Mouse (Mus musculus) stomach, embryonic 15.5 days (tissue): Measurements from ENCODE around the gene Grcc10. TPM values are rescaled to one million over a fixed set of nuclear protein-coding genes. Genes with fewer than 3 reads are reported as not detected.

Source experiments
- ATAC-seq: fragments of 200-750 bp; cut with Nextera tagmentation; 2 replicates; pipeline ENCODE4 v1.8.0; 2017; ENCODE audit warnings: low read depth, moderate number of reproducible peaks, moderate TSS enrichment; ENCODE audit not compliant: insufficient read depth, low FRiP score
- H3K27ac ChIP-seq: fragments of 300-500 bp; sonication (generic); 2 replicates; pipeline ENCODE4 v1.5.1; 2015; ENCODE audit warnings: mild to moderate bottlenecking, inconsistent platforms
- H3K27me3 ChIP-seq: fragments of 300-500 bp; sonication (generic); replicated peaks from 2 replicates; pipeline ENCODE4 v1.6.1; 2015; ENCODE audit warnings: inconsistent platforms
- H3K36me3 ChIP-seq: fragments of 300-500 bp; sonication (generic); 2 replicates; pipeline ENCODE4 v1.6.1; 2015; ENCODE audit warnings: inconsistent platforms
- H3K4me1 ChIP-seq: fragments of 300-500 bp; sonication (generic); 2 replicates; pipeline ENCODE4 v1.6.1; 2015; ENCODE audit warnings: inconsistent platforms
- H3K4me2 ChIP-seq: fragments of 300-500 bp; sonication (generic); 2 replicates; pipeline ENCODE4 v1.6.1; 2015; ENCODE audit warnings: mild to moderate bottlenecking, inconsistent platforms
- H3K4me3 ChIP-seq: fragments of 300-500 bp; sonication (generic); replicated peaks from 2 replicates; pipeline ENCODE4 v1.5.1; 2015; ENCODE audit warnings: inconsistent platforms
- H3K9ac ChIP-seq: fragments of 300-500 bp; sonication (generic); 2 replicates; pipeline ENCODE4 v1.6.1; 2015; ENCODE audit warnings: inconsistent platforms
- H3K9me3 ChIP-seq: fragments of 300-500 bp; sonication (generic); 2 replicates; pipeline ENCODE4 v1.6.1; 2016; ENCODE audit warnings: inconsistent platforms
- WGBS: fragments of 180-500 bp; shearing (Covaris S2); methylation state at CpG from one replicate; pipeline ENCODE4 v1.1.7; 2015; 5-methylcytosine and 5-hydroxymethylcytosine counted together
- polyA plus RNA-seq: library from polyadenylated mRNA; unstranded; fragments of >200 nt; fragmentation: Nextera tagmentation; extraction: Ambion mirVana; gene quantifications from 2 replicates; pipeline ENCODE4 v1.2.1, GENCODE M21; 2015

Grcc10 gene
- polyA plus RNA-seq, 1 experiment from 2014 or later, result 401 TPM

- Histone ChIP-seq H3K4me2 (no peak overlapping the region), H3K27me3 (no peaks in the 10 kb centered on the region), H3K9ac (no peak overlapping the region), H3K4me1 (peaks cover 3% of the 10 kb centered on the region; the same call in 1 of the 2 replicates), H3K9me3 (no peaks in the 10 kb centered on the region), H3K36me3 (no peaks in the 10 kb centered on the region), H3K4me3 (no peak overlapping the region), H3K27ac (no peak overlapping the region)
- ATAC-seq, result no peak
- WGBS, result 73% methylated on average over 8 of the region's 8 CpGs
Observed at GRCm38 (mm10) chr6:124723541-124723940, 17.6 kb downstream of the Grcc10 start.

- WGBS, result 84% methylated on average over 6 of the region's 6 CpGs
- no peaks in the 10 kb centered on the region for H3K9me3 ChIP-seq
- H3K4me3 ChIP-seq, result no peak overlapping the region
- H3K27me3 ChIP-seq, result no peaks in the 10 kb centered on the region
- H3K4me2 ChIP-seq, result no peak overlapping the region
- H3K9ac ChIP-seq, result no peak overlapping the region
- peaks cover 3% of the 10 kb centered on the region; the same call in 1 of the 2 replicates for H3K4me1 ChIP-seq
- H3K27ac ChIP-seq, result no peak overlapping the region
- no peaks in the 10 kb centered on the region for H3K36me3 ChIP-seq
- no peak for ATAC-seq
Observed at GRCm38 (mm10) chr6:124722876-124723473, 18.2 kb downstream of the Grcc10 start.

GRCm38 (mm10) chr6:124720904-124721303, 20.3 kb downstream of the Grcc10 start:
- Histone ChIP-seq H3K27me3 (no peaks in the 10 kb centered on the region), H3K27ac (no peak overlapping the region), H3K4me2 (peak overlapping the region; percentile 46; the same call in 1 of the 2 replicates), H3K4me1 (no peaks in the 10 kb centered on the region; the same call in 1 of the 2 replicates), H3K9me3 (no peaks in the 10 kb centered on the region), H3K9ac (no peak overlapping the region), H3K4me3 (no peak overlapping the region), H3K36me3 (peaks cover 18% of the 10 kb centered on the region; the same call in 1 of the 2 replicates)
- ATAC-seq, result no peak
- 69% methylated on average over 11 of the region's 11 CpGs for WGBS

DNA sequence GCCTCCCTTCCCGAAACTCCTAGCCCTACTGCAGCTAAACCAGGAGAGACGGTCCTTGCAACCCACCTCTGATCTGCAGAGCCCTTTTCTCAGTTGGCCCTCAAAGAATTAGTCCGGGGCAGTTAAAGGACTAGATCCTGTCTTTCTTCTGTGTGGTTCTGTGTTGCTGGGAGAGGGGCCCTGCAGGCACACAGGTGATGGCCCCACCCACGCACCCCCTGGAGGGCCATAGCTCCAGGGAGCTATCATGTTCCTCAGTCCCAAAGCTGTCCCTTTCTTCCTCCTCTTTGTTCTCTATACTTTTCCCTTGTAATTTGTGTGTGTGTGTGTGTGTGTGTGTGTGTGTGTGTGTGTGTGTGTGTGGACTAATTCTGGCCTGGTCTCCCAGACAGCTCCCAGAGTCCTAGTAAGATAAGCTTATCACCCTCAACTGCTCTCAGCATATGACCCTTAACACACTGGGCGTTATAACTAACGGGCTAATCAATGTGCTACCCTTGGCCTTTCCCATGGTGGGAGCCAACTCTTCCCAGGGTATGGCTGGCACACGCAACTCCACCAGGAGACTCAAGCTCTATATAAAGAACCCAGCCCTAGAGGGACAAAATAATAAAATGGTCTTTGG, 21.7 kb downstream of the Grcc10 start:
- ATAC-seq, result peak; percentile 45; the same call in 1 of the 2 replicates
- WGBS, result 57% methylated on average over 7 of the region's 7 CpGs
- H3K27me3 ChIP-seq, result no peaks in the 10 kb centered on the region
- peak overlapping the region; percentile 6; the same call in 1 of the 2 replicates for H3K9ac ChIP-seq
- H3K27ac ChIP-seq, result peak overlapping the region; percentile 87
- H3K4me3 ChIP-seq, result peak overlapping the region; percentile 49
- no peaks in the 10 kb centered on the region for H3K9me3 ChIP-seq
- H3K4me1 ChIP-seq, result no peaks in the 10 kb centered on the region; the same call in 1 of the 2 replicates
- H3K4me2 ChIP-seq, result peak overlapping the region; percentile 46
- H3K36me3 ChIP-seq, result peaks cover 23% of the 10 kb centered on the region

DNA sequence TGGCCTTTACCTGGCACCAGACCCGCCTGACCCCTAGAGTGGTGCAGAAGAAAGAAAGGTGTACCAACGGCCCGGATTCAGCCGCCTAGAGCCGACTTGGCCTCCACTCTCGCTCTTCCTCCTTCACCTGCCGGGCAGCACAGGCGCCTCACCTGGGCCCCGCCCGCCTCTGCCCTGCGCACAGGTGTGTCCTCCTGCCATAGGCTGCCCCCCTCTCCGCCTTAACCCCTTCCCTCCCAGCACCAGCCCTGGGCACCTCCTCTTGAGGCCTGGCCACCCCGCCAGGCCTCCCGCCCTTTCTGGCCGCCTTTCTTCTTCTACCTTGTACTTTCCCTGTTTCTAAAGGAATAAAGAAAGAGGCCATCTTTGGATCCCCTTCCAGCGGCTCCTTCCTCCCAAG, 22.5 kb downstream of the Grcc10 start:
- H3K9me3 ChIP-seq, result no peaks in the 10 kb centered on the region
- H3K27me3 ChIP-seq, result no peaks in the 10 kb centered on the region
- peak overlapping the region; percentile 32; the same call in 1 of the 2 replicates for H3K9ac ChIP-seq
- peak; percentile 83 for ATAC-seq
- H3K36me3 ChIP-seq, result peaks cover 29% of the 10 kb centered on the region
- 50% methylated on average over 14 of the region's 16 CpGs for WGBS
- peak overlapping the region; percentile 87 for H3K27ac ChIP-seq
- H3K4me2 ChIP-seq, result peak overlapping the region; percentile 46
- peaks cover 6% of the 10 kb centered on the region for H3K4me1 ChIP-seq
- peak overlapping the region; percentile 49 for H3K4me3 ChIP-seq

DNA sequence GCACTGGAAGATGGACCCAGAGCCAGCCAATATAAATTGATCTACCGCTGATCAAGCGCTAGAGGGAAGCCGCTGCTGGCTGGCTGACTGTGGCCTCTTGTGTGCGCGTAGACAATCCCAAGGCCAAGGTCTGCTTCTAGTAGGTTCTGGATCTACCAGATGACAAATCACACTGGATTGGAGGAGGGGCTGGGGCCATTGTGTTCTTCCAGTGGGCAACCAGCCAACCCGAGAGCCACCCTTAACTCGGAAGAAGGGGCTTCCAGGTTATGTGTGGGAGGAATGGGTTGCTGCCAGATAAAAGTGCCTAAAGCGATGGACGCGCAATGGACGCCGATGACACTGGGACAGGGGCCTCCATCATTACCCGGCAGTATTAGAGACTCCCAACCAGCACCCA, 23.2 kb downstream of the Grcc10 start:
- H3K9me3 ChIP-seq, result no peaks in the 10 kb centered on the region
- H3K9ac ChIP-seq, result peak overlapping the region; percentile 32
- no peak for ATAC-seq
- H3K36me3 ChIP-seq, result peaks cover 29% of the 10 kb centered on the region
- peak overlapping the region; percentile 46 for H3K4me2 ChIP-seq
- H3K27me3 ChIP-seq, result no peaks in the 10 kb centered on the region
- H3K4me1 ChIP-seq, result peaks cover 13% of the 10 kb centered on the region
- 61% methylated on average over 13 of the region's 13 CpGs for WGBS
- H3K4me3 ChIP-seq, result peak overlapping the region; percentile 49
- peak overlapping the region; percentile 87 for H3K27ac ChIP-seq

GRCm38 (mm10) chr6:124716864-124717490, 24.2 kb downstream of the Grcc10 start:
- ATAC-seq, result no peak
- Histone ChIP-seq H3K4me2 (peak overlapping the region; percentile 46), H3K27ac (peak overlapping the region; percentile 87), H3K9me3 (no peaks in the 10 kb centered on the region), H3K27me3 (no peaks in the 10 kb centered on the region), H3K36me3 (peaks cover 29% of the 10 kb centered on the region), H3K4me1 (peaks cover 14% of the 10 kb centered on the region), H3K4me3 (peak overlapping the region; percentile 49), H3K9ac (no peak overlapping the region)
- WGBS, result 52% methylated on average over 20 of the region's 20 CpGs

- no peaks in the 10 kb centered on the region for H3K9me3 ChIP-seq
- no peaks in the 10 kb centered on the region for H3K27me3 ChIP-seq
- H3K36me3 ChIP-seq, result peaks cover 29% of the 10 kb centered on the region
- WGBS, result 10% methylated on average over 11 of the region's 11 CpGs
- ATAC-seq, result no peak
- H3K27ac ChIP-seq, result peak overlapping the region; percentile 85; the same call in 1 of the 2 replicates
- H3K4me1 ChIP-seq, result peaks cover 30% of the 10 kb centered on the region
- peak overlapping the region; percentile 77 for H3K4me3 ChIP-seq
- H3K4me2 ChIP-seq, result peak overlapping the region; percentile 74
- H3K9ac ChIP-seq, result peak overlapping the region; percentile 81
Observed at GRCm38 (mm10) chr6:124712918-124713317, 28.3 kb downstream of the Grcc10 start.

GRCm38 (mm10) chr6:124711824-124712782, 29.1 kb downstream of the Grcc10 start, which contains the start of the genes Emg1 and Phb2:
TSS of gene Emg1 (minus strand) at chr6:124712178.
TSS of gene Phb2 (plus strand) at chr6:124712336.
- H3K9me3 ChIP-seq, result no peaks in the 10 kb centered on the region
- peaks cover 23% of the 10 kb centered on the region for H3K36me3 ChIP-seq
- H3K4me3 ChIP-seq, result peak within 1 kb of the TSS; percentile 77
- peak; percentile 96 for ATAC-seq
- H3K27me3 ChIP-seq, result no peaks in the 10 kb centered on the region
- WGBS, result under 1% methylated on average over 71 of the region's 76 CpGs
- H3K4me2 ChIP-seq, result peak within 1 kb of the TSS; percentile 74
- peak within 1 kb of the TSS; percentile 85 for H3K27ac ChIP-seq
- H3K4me1 ChIP-seq, result peaks cover 30% of the 10 kb centered on the region
- H3K9ac ChIP-seq, result peak within 1 kb of the TSS; percentile 81

DNA sequence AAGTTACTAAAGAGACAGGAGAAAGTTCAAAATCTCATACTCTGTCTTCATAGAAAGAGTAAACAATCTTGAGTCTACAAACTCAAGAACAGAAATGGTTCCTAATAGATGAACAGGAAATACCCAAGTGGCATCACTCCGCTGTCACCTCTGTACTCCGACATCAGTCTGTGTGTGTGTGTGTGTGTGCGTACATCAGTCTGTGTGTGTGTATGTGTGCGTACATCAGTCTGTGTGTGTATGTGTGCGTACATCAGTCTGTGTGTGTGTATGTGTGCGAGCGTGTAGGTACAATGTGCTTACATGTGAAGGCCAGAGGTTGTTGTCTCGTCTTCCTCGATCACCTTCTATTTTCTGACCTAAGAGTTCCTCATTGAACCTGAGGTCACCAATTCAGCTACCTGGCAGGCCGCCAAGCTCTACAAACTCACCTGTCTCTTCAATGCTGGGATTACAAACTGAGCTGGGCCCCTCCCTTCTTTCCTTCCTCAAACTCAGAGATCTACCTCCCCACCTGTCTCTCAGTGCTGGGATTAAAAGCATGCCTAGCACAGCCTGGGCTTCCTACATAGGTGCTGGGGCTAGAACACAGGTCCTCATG, 32.8 kb downstream of the Grcc10 start:
- Histone ChIP-seq H3K27me3 (no peaks in the 10 kb centered on the region), H3K9me3 (no peaks in the 10 kb centered on the region), H3K4me1 (peaks cover 21% of the 10 kb centered on the region), H3K27ac (no peak overlapping the region), H3K36me3 (peaks cover 19% of the 10 kb centered on the region), H3K4me3 (no peak overlapping the region), H3K9ac (no peak overlapping the region), H3K4me2 (no peak overlapping the region)
- ATAC-seq, result no peak
- 81% methylated on average over 10 of the region's 10 CpGs for WGBS
